Mouse (Mus musculus) hindbrain, embryonic 14.5 days (tissue): ENCODE results near the gene Ptpro. TPM values are rescaled to one million over a fixed set of nuclear protein-coding genes. Genes with fewer than 3 reads are reported as not detected.
A peak's percentile ranks its signal among the peaks of the same experiment; 100 is the strongest.

Experiments
- ATAC-seq: fragments of 200-750 bp; cut with Nextera tagmentation; 2 replicates; pipeline ENCODE4 v1.8.0; 2017; ENCODE audit warnings: moderate number of reproducible peaks, mild to moderate bottlenecking, moderate TSS enrichment, moderate library complexity; ENCODE audit not compliant: low FRiP score
- DNase-seq: peaks from one replicate; pipeline ENCODE4 v3.0.0-alpha.2; 2015; ENCODE audit warnings: low spot score
- H3K27ac ChIP-seq: fragments of 300-500 bp; sonication (generic); 2 replicates; pipeline ENCODE4 v1.5.1; 2014; ENCODE audit warnings: mild to moderate bottlenecking, moderate library complexity
- H3K27me3 ChIP-seq: fragments of 300-500 bp; sonication (generic); 2 replicates; pipeline ENCODE4 v1.6.1; 2014; ENCODE audit warnings: mild to moderate bottlenecking, low read length, mixed read lengths; ENCODE audit not compliant: control insufficient read depth, insufficient read depth
- H3K36me3 ChIP-seq: fragments of 300-500 bp; sonication (generic); replicated peaks from 2 replicates; pipeline ENCODE4 v1.6.1; 2014; ENCODE audit not compliant: control insufficient read depth, insufficient read depth
- H3K4me1 ChIP-seq: fragments of 300-500 bp; sonication (generic); replicated peaks from 2 replicates; pipeline ENCODE4 v1.6.1; 2014; ENCODE audit warnings: antibody characterized with exemption, low read length, mixed read lengths; ENCODE audit not compliant: control insufficient read depth, insufficient read depth
- H3K4me2 ChIP-seq: fragments of 300-500 bp; sonication (generic); replicated peaks from 2 replicates; pipeline ENCODE4 v1.6.1; 2014; ENCODE audit warnings: mild to moderate bottlenecking, moderate library complexity
- H3K4me3 ChIP-seq: fragments of 300-500 bp; sonication (generic); replicated peaks from 2 replicates; pipeline ENCODE4 v1.5.1; 2014; ENCODE audit warnings: mild to moderate bottlenecking, low read length
- H3K9ac ChIP-seq: fragments of 300-500 bp; sonication (generic); 2 replicates; pipeline ENCODE4 v1.6.1; 2014
- H3K9me3 ChIP-seq: fragments of 300-500 bp; sonication (generic); 2 replicates; pipeline ENCODE4 v1.6.1; 2016; ENCODE audit warnings: low read length; ENCODE audit not compliant: control insufficient read depth
- WGBS: fragments of 180-500 bp; shearing (Covaris S2); extraction: QIAGEN DNeasy Blood & Tissue Kit; methylation state at CpG from one replicate; pipeline ENCODE4 v1.1.7; 2014; 5-methylcytosine and 5-hydroxymethylcytosine counted together
- polyA plus RNA-seq: library from polyadenylated mRNA; unstranded; fragments of >200 nt; fragmentation: Nextera tagmentation; extraction: Ambion mirVana; gene quantifications from 2 replicates; pipeline ENCODE4 v1.2.1, GENCODE M21; 2014

Gene Ptpro
- polyA plus RNA-seq, 1 experiment from 2014 or later = 54.6 TPM

GRCm38 (mm10) chr6:137317509-137317908, 65.4 kb downstream of the Ptpro start:
- H3K4me1 ChIP-seq = no peaks in the 10 kb centered on the region
- H3K4me2 ChIP-seq = no peak overlapping the region
- no peak overlapping the region for H3K27ac ChIP-seq
- DNase-seq = no peak
- WGBS = 82% methylated on average over 6 of the region's 6 CpGs
- ATAC-seq = no peak
- H3K36me3 ChIP-seq = no peaks in the 10 kb centered on the region
- no peaks in the 10 kb centered on the region for H3K27me3 ChIP-seq
- H3K4me3 ChIP-seq = no peak overlapping the region
- H3K9me3 ChIP-seq = no peaks in the 10 kb centered on the region
- H3K9ac ChIP-seq = no peak overlapping the region

DNA sequence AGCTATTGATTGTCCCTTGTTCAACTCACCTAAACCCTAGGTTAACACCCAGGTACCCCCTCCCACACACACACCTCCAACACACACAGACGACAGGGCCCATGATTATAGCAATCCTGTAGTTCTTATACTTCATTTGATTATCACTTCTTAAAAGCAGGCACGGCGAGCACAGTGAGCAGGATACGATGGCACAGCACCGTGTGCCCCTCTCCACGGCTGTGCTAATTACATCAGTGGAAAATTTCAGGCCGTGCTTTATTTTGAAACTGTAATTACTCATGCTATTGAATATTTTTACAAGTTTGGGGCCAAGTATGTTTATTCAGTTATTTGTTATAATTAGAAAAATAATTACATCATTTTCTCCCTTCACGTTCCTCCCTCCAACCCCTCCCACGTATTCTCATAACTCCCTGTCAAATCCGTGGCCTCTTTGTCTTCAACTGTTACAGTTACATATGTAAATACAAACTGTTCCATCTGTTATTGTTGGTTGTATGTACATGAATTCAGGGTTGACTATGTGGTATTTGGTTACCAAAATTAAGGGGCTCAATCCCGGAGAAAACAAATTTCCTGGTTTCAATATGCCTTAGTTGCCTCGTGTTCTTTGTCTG, 66.2 kb downstream of the Ptpro start:
- Histone ChIP-seq H3K9me3 (no peaks in the 10 kb centered on the region), H3K36me3 (no peaks in the 10 kb centered on the region), H3K4me3 (no peak overlapping the region), H3K27me3 (no peaks in the 10 kb centered on the region), H3K27ac (no peak overlapping the region), H3K4me2 (no peak overlapping the region), H3K9ac (no peak overlapping the region), H3K4me1 (no peaks in the 10 kb centered on the region)
- ATAC-seq (no peak), DNase-seq (no peak)
- WGBS = 85% methylated on average over 12 of the region's 12 CpGs

- 28% methylated on average over 1 of the region's 1 CpGs for WGBS
- Histone ChIP-seq H3K4me1 (no peaks in the 10 kb centered on the region), H3K4me3 (no peak overlapping the region), H3K4me2 (no peak overlapping the region), H3K27me3 (no peaks in the 10 kb centered on the region), H3K27ac (no peak overlapping the region), H3K36me3 (no peaks in the 10 kb centered on the region), H3K9ac (no peak overlapping the region), H3K9me3 (no peaks in the 10 kb centered on the region)
- no peak for DNase-seq
- ATAC-seq = no peak
Observed at GRCm38 (mm10) chr6:137319658-137320057, 67.5 kb downstream of the Ptpro start.

- no peaks in the 10 kb centered on the region; the same call in 1 of the 2 replicates for H3K36me3 ChIP-seq
- DNase-seq = no peak
- no peak overlapping the region for H3K4me2 ChIP-seq
- no peaks in the 10 kb centered on the region for H3K27me3 ChIP-seq
- peaks cover 6% of the 10 kb centered on the region; the same call in 1 of the 2 replicates for H3K9me3 ChIP-seq
- no peak overlapping the region for H3K27ac ChIP-seq
- no peak overlapping the region for H3K4me3 ChIP-seq
- WGBS = 47% methylated on average over 9 of the region's 9 CpGs
- peaks cover 10% of the 10 kb centered on the region; the same call in 1 of the 2 replicates for H3K4me1 ChIP-seq
- ATAC-seq = peak; percentile 39; the same call in 1 of the 2 replicates
- H3K9ac ChIP-seq = no peak overlapping the region
Observed at GRCm38 (mm10) chr6:137327718-137328117, 75.6 kb downstream of the Ptpro start.

DNA sequence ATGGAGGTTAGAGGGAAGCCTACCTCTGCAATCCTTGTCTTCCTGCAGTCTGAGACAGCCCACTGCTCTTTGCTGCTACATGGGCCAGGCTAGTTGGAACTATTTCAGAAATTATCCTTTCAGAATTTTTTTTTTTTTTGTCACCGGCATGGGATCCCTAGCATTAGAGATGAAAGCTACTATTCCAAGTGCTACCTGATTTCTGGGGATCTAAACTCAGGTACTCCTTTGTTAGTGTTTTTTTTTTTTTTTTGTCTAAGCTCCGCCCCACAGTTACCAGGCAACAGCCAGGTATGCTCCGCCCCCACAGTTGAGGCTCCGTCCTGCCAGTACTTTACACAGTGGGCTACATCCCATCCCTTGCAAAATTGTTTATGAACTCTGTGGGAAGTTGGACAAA, 76.1 kb downstream of the Ptpro start:
- Histone ChIP-seq H3K27me3 (no peaks in the 10 kb centered on the region), H3K4me2 (no peak overlapping the region), H3K27ac (no peak overlapping the region), H3K4me3 (no peak overlapping the region), H3K36me3 (no peaks in the 10 kb centered on the region; the same call in 1 of the 2 replicates), H3K9me3 (peaks cover 6% of the 10 kb centered on the region; the same call in 1 of the 2 replicates), H3K4me1 (peaks cover 10% of the 10 kb centered on the region; the same call in 1 of the 2 replicates), H3K9ac (no peak overlapping the region)
- ATAC-seq (no peak), DNase-seq (no peak)
- WGBS = 65% methylated on average over 4 of the region's 4 CpGs

- H3K4me2 ChIP-seq = no peak overlapping the region
- H3K36me3 ChIP-seq = no peaks in the 10 kb centered on the region; the same call in 1 of the 2 replicates
- H3K4me1 ChIP-seq = peaks cover 10% of the 10 kb centered on the region; the same call in 1 of the 2 replicates
- no peaks in the 10 kb centered on the region for H3K27me3 ChIP-seq
- H3K9ac ChIP-seq = no peak overlapping the region
- no peak overlapping the region for H3K4me3 ChIP-seq
- peaks cover 6% of the 10 kb centered on the region; the same call in 1 of the 2 replicates for H3K9me3 ChIP-seq
- WGBS = 59% methylated on average over 5 of the region's 5 CpGs
- ATAC-seq (no peak), DNase-seq (no peak)
- no peak overlapping the region for H3K27ac ChIP-seq
Observed at GRCm38 (mm10) chr6:137330782-137331181, 78.7 kb downstream of the Ptpro start.

DNA sequence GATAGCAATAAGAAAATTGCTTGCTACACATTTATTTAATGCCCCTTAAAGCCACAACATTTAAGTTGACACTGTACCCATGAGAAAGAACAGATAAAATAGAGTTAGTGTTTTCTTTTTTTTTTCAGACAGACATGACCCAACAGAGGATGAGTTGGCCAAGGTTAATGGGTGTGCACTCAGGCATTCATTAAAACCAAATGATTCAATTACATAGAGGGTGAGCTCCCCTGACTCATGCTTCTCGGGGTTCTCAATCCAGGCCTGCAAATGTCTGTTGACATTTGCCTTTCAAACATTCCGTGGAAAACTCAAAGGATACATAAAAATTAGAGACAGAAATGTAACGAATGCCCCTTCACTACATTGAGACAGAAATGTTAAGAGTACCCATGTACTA, 79.7 kb downstream of the Ptpro start:
- ATAC-seq (no peak), DNase-seq (no peak)
- Histone ChIP-seq H3K36me3 (no peaks in the 10 kb centered on the region; the same call in 1 of the 2 replicates), H3K27me3 (no peaks in the 10 kb centered on the region), H3K4me1 (peaks cover 10% of the 10 kb centered on the region; the same call in 1 of the 2 replicates), H3K27ac (no peak overlapping the region), H3K4me3 (no peak overlapping the region), H3K4me2 (no peak overlapping the region), H3K9me3 (peaks cover 6% of the 10 kb centered on the region; the same call in 1 of the 2 replicates), H3K9ac (no peak overlapping the region)
- 83% methylated on average over 3 of the region's 3 CpGs for WGBS

DNA sequence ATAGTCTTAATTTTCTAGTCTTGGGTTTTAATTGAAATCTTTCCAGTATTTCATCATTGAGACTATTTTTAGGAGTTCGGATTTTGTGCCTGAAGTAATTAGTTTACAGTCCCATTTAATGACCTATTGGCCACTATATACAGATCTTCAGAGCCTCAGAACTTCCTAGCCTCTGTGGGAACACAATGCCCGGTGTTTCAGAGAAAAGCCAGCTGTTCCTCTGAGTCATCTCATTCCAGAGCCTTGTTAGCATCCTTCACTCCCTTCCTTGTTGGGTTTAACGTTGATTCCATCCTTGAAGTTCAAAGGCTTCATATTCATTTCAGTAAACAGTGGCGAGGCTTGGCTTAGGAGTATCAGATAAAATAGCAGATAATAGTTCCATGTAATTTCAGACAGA, 87.0 kb downstream of the Ptpro start:
- no peak overlapping the region for H3K27ac ChIP-seq
- H3K4me3 ChIP-seq = no peak overlapping the region
- no peak overlapping the region for H3K9ac ChIP-seq
- no peaks in the 10 kb centered on the region for H3K27me3 ChIP-seq
- DNase-seq = no peak
- no peaks in the 10 kb centered on the region for H3K36me3 ChIP-seq
- 0 out of 2 replicates have a peak, but pooled peaks cover 5% of the 10 kb centered on the region for H3K4me1 ChIP-seq
- no peak overlapping the region for H3K4me2 ChIP-seq
- ATAC-seq = no peak
- no peaks in the 10 kb centered on the region for H3K9me3 ChIP-seq
- 82% methylated on average over 4 of the region's 4 CpGs for WGBS

DNA sequence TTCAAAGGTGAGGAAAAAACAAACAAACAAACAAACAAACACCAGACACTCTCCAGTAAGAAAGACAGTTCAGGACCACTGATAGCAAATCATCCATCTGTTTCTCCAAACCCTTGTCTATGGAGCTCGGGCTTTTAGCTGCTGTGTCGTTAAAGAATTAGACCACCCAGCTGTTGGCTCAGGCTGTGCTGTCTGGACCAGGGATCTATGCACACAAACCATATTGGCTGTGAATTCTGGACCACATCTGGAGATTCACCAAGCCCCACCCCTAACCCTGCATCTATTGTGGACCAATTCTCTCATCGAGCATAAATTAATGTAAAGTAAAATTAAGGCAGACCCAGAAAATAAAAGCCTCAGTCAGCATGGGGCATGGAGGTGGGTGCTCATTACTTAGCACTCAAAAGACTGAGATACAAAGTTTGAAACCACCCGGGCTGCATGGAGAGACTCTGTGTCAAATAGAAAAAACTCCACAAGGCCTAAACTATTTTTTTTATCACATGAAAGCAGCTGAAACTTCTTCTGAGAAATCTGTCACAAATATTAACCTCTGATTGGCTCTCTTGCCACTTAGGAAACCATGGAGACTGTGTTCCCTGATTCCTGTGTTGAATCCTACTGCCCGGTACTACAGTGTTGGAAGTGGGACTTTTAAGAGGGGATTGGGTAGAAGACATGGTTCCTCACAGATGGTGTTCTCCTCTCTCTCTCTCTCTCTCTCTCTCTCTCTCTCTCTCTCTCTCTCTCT, 91.7 kb downstream of the Ptpro start:
- ATAC-seq = 0 out of 2 replicates have a peak, but pooled peaks have one; percentile 21
- H3K36me3 ChIP-seq = no peaks in the 10 kb centered on the region

More for the DNA sequence above, 91.7 kb downstream of the Ptpro start:
- Histone ChIP-seq H3K4me2 (no peak overlapping the region), H3K4me3 (no peak overlapping the region), H3K27me3 (no peaks in the 10 kb centered on the region), H3K9me3 (no peaks in the 10 kb centered on the region), H3K27ac (no peak overlapping the region), H3K9ac (no peak overlapping the region), H3K4me1 (peaks cover 11% of the 10 kb centered on the region; the same call in 1 of the 2 replicates)
- 51% methylated on average over 5 of the region's 5 CpGs for WGBS
- DNase-seq = no peak
